In the genomic region with DNA sequence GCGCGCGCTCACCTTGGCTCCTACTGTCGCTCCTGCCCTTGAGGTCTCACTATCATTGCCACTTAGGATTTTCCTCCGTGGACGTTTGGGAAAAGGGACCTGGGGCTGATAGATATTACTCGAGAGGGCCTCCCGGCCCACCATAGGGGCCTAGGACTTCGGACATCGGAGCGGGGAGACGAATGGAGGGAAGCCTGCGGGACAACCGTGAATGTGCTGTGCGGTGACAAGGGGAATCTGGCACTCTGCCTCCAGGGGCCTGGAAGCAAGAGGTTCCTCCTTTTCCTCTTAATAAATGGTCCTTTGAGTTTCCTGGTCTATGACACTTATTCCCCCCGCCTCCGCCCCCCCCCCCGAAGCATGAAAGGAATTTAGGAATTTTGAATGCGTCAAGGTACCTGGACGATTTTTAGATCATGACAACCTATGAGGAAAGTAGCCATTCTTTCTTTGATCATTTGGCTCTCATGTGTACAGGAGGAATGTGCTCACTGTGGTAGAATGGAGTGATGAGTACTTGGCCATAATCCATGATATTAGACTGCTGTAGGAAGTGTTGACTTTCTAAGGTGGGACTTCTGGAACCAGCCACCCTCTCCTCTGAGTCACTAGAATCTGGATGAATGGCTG, we compare ENCODE assay signal across 8 mouse cellular contexts. TPM values are rescaled to one million over a fixed set of nuclear protein-coding genes. Genes with fewer than 3 reads are reported as not detected.
DNase-seq lines count a peak whose midpoint lies in the region; ATAC-seq and TF ChIP-seq lines count a peak whose summit lies in the region.

No protein-coding gene starts in this region.

- H3K4me1 ChIP-seq in brown adipose tissue, adult 24 weeks (ENCODE audit: control insufficient read depth, insufficient read depth, insufficient read length, low read length): no peaks in the 10 kb centered on the region; the same call in 1 of the 2 replicates
- peaks cover 15% of the 10 kb centered on the region; the same call in 1 of the 2 replicates for H3K4me1 ChIP-seq in liver, postnatal 0 days (ENCODE audit: insufficient read depth)

- peak overlapping the region; percentile 90 for H3K9ac ChIP-seq in liver, postnatal 0 days (replicated peaks)

- no peaks in the 10 kb centered on the region for H3K27me3 ChIP-seq in liver, postnatal 0 days (ENCODE audit: insufficient read depth, low read length)

- peak overlapping the region; percentile 99 for H3K4me2 ChIP-seq in liver, postnatal 0 days (ENCODE audit: low read depth, low read length)

- intact Hi-C loops in left cerebral cortex, adult 2 months (cut with DNase I): no loop called here

- no peaks in the 10 kb centered on the region for H3K9me3 ChIP-seq in liver, postnatal 0 days (ENCODE audit: low read length)

- no peak for TF ChIP-seq CTCF in left cerebral cortex, adult 2 months (IDR thresholded peaks at IDR 0.05)
- no peak for TF ChIP-seq CTCF in liver, postnatal 0 days (IDR thresholded peaks at IDR 0.05; ENCODE audit: low read depth)

- H3K27ac ChIP-seq in left cerebral cortex, adult 2 months: peak overlapping the region; percentile 95
- peak overlapping the region; percentile 90 for H3K27ac ChIP-seq in brown adipose tissue, adult 24 weeks (replicated peaks; ENCODE audit: low read depth, low read length)
- H3K27ac ChIP-seq in liver, postnatal 0 days (ENCODE audit: low read depth): peak overlapping the region; percentile 95

- peak overlapping the region; percentile 81 for H3K4me3 ChIP-seq in left cerebral cortex, adult 2 months
- H3K4me3 ChIP-seq in brown adipose tissue, adult 24 weeks (ENCODE audit: insufficient read depth, low read depth, low read length): peak overlapping the region; percentile 84
- H3K4me3 ChIP-seq in liver, postnatal 0 days (ENCODE audit: low read depth, low read length): peak overlapping the region; percentile 91

- 2% methylated on average over 20 of the region's 20 CpGs for WGBS in liver, postnatal 0 days (ENCODE audit: insufficient replicate concordance)

- no peak for DNase-seq in left cerebral cortex, adult 2 months (ENCODE audit: extremely low spot score in 1 of 2, low spot score in 2 of 2)
- DNase-seq in left cerebral cortex, adult 18-20 months (ENCODE audit: low spot score in 2 of 2): no peak
- DNase-seq in heart, postnatal 4 days: peak; percentile 53
- DNase-seq in liver, postnatal 0 days: no peak
- peak; percentile 58 for DNase-seq in testis, postnatal 10 days (ENCODE audit: low spot score)
- no peak for DNase-seq in natural killer cell, adult 2 months (ENCODE audit: low spot score in 2 of 2)

- peaks cover 16% of the 10 kb centered on the region; the same call in 1 of the 2 replicates for H3K36me3 ChIP-seq in liver, postnatal 0 days (replicated peaks; ENCODE audit: insufficient read depth, low read length)

- TF ChIP-seq EP300 in liver, postnatal 0 days (IDR thresholded peaks at IDR 0.05; ENCODE audit: low read depth): no peak

- no peak for ATAC-seq in liver, postnatal 0 days
- no peak for ATAC-seq in megakaryocyte-erythroid progenitor cell, adult 5-6 weeks (replicated peaks; ENCODE audit: low FRiP score, low TSS enrichment, poor library complexity, severe bottlenecking)

RNA-seq across cellular contexts. Expression of a gene that starts 0.7 kb away (rescaled TPM):
- 10 to 100 TPM; 49.5 to 51.4 TPM for total RNA-seq in left cerebral cortex, adult 2 months (2021)
- 10 to 100 TPM; 53.2 to 57.6 TPM for total RNA-seq in left cerebral cortex, adult 18-20 months (2021)
- 10.4 and 13.6 TPM in 2 replicates for polyA plus RNA-seq in brown adipose tissue, adult 24 weeks (2012; ENCODE audit: insufficient read depth, insufficient read length, missing spikeins)
- 10 to 100 TPM; 72.7 to 73.3 TPM for total RNA-seq in heart, postnatal 4 days (2021)
- polyA plus RNA-seq in liver, postnatal 0 days (2015; fragmentation: Nextera tagmentation; extraction: Ambion mirVana): 14.6 and 15.1 TPM in 2 replicates
- total RNA-seq in megakaryocyte-erythroid progenitor cell, adult 5-6 weeks (2014; fragmentation: Nextera tagmentation): 7.6 and 16.8 TPM in 2 replicates
- total RNA-seq in megakaryocyte-erythroid progenitor cell, adult 5-6 weeks (2017): 13.9 and 27.0 TPM in 2 replicates

RNA-seq across cellular contexts. Expression of a gene that starts 13.4 kb away (rescaled TPM):
- total RNA-seq in left cerebral cortex, adult 2 months (2021): 100 to 1,000 TPM; 858 to 979 TPM
- 1,000 to 10,000 TPM; 1,028 to 1,036 TPM for total RNA-seq in left cerebral cortex, adult 18-20 months (2021)
- polyA plus RNA-seq in brown adipose tissue, adult 24 weeks (2012; ENCODE audit: insufficient read depth, insufficient read length, missing spikeins): 12.2 and 17.1 TPM in 2 replicates
- 10 to 100 TPM; 39.7 to 45.2 TPM for total RNA-seq in heart, postnatal 4 days (2021)
- 14.8 and 16.0 TPM in 2 replicates for polyA plus RNA-seq in liver, postnatal 0 days (2015; fragmentation: Nextera tagmentation; extraction: Ambion mirVana)
- total RNA-seq in megakaryocyte-erythroid progenitor cell, adult 5-6 weeks (2014; fragmentation: Nextera tagmentation): 44.6 and 58.6 TPM in 2 replicates
- total RNA-seq in megakaryocyte-erythroid progenitor cell, adult 5-6 weeks (2017): 39.2 and 42.7 TPM in 2 replicates

Comparison
In these comparisons a context has a peak if more than half of its experiments do, and no peak if none do; other contexts are left out.
1. DNase-seq: peak in heart, postnatal 4 days (single experiment) and testis, postnatal 10 days (single experiment); none in left cerebral cortex, adult 2 months (0 of 2), left cerebral cortex, adult 18-20 months (0 of 2), liver, postnatal 0 days (single experiment) and natural killer cell, adult 2 months (0 of 2).
2. RNA of a gene that starts 13.4 kb away (total RNA-seq): 1,028 to 1,036 TPM in left cerebral cortex, adult 18-20 months and 858 to 979 TPM in left cerebral cortex, adult 2 months; 39.7 to 45.2 TPM in heart, postnatal 4 days and 39.2 to 58.6 TPM in megakaryocyte-erythroid progenitor cell, adult 5-6 weeks; every median in the first group is over 10 times any median in the second.
3. Peak in every context shown above with its lines, with median percentiles within 50 percentile points of each other: H3K27ac ChIP-seq and H3K4me3 ChIP-seq.